Mouse (Mus musculus): ENCODE results near the gene Nufip2. TPM values are rescaled to one million over a fixed set of nuclear protein-coding genes. Genes with fewer than 3 reads are reported as not detected.

Nufip2 gene
- polyA plus RNA-seq, 1 experiment from 2014 or later: 3.9 TPM

- no peak for ATAC-seq (replicated peaks)
- Histone ChIP-seq H3K4me3 (no peak overlapping the region), H3K9me3 (no peaks in the 10 kb centered on the region), H3K36me3 (no peaks in the 10 kb centered on the region), H3K27me3 (no peaks in the 10 kb centered on the region), H3K4me2 (replicated peaks) (no peak overlapping the region), H3K9ac (replicated peaks) (no peak overlapping the region), H3K4me1 (no peaks in the 10 kb centered on the region), H3K27ac (replicated peaks) (no peak overlapping the region)
- WGBS: 71% methylated on average over 4 of the region's 4 CpGs
These were observed 12.4 kb upstream of the Nufip2 start for GRCm38 (mm10) chr11:77673428-77673991.

DNA sequence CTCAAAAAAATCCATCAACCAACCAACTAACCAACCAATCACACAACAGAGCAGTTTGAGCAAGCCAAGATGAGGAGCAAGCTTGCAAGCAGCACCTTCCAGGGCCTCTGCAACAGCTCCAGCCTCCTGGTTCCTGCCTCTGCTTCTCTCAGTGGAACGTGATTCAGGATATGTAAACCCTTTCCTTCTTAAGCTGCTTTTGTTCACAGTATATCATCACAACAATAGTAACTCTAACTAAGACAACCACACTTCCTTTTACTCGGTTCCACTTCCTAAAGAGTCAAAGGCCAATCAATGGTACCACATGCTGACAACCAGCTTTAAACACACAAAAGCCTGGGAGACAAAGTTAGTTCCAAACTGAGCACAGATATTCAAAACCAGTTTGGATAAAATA lies 5.9 kb upstream of the Nufip2 start:
- Histone ChIP-seq H3K9me3 (no peaks in the 10 kb centered on the region), H3K4me2 (replicated peaks) (no peak overlapping the region), H3K36me3 (no peaks in the 10 kb centered on the region), H3K27ac (replicated peaks) (no peak overlapping the region), H3K27me3 (no peaks in the 10 kb centered on the region), H3K9ac (replicated peaks) (no peak overlapping the region), H3K4me1 (peaks cover 5% of the 10 kb centered on the region), H3K4me3 (no peak overlapping the region)
- WGBS: 5% methylated on average over 2 of the region's 2 CpGs
- no peak for ATAC-seq (replicated peaks)

- peak overlapping the region; percentile 97 for H3K27ac ChIP-seq (replicated peaks)
- no peak overlapping the region for H3K4me3 ChIP-seq
- 50% methylated on average over 2 of the region's 2 CpGs for WGBS
- ATAC-seq (replicated peaks): no peak
- no peaks in the 10 kb centered on the region for H3K9me3 ChIP-seq
- H3K9ac ChIP-seq (replicated peaks): no peak overlapping the region
- H3K27me3 ChIP-seq: no peaks in the 10 kb centered on the region
- H3K4me1 ChIP-seq: peaks cover 21% of the 10 kb centered on the region
- H3K36me3 ChIP-seq: no peaks in the 10 kb centered on the region
- H3K4me2 ChIP-seq (replicated peaks): no peak overlapping the region; the same call in 1 of the 2 replicates
These were observed 1.1 kb upstream of the Nufip2 start for GRCm38 (mm10) chr11:77684896-77685295.

- H3K4me1 ChIP-seq: peaks cover 21% of the 10 kb centered on the region
- H3K27me3 ChIP-seq: no peaks in the 10 kb centered on the region
- WGBS: under 1% methylated on average over 24 of the region's 30 CpGs
- peak overlapping the region; percentile 86 for H3K9ac ChIP-seq (replicated peaks)
- peak overlapping the region; percentile 97 for H3K27ac ChIP-seq (replicated peaks)
- ATAC-seq (replicated peaks): peak; percentile 55
- H3K4me2 ChIP-seq (replicated peaks): peak overlapping the region; percentile 50
- peak overlapping the region; percentile 87 for H3K4me3 ChIP-seq
- H3K36me3 ChIP-seq: peaks cover under 1% of the 10 kb centered on the region; the same call in 1 of the 2 replicates
- no peaks in the 10 kb centered on the region for H3K9me3 ChIP-seq
These were observed 438 bp downstream of the Nufip2 start for GRCm38 (mm10) chr11:77686346-77686840.

- H3K9ac ChIP-seq (replicated peaks): peak overlapping the region; percentile 86
- no peaks in the 10 kb centered on the region for H3K9me3 ChIP-seq
- H3K4me2 ChIP-seq (replicated peaks): peak overlapping the region; percentile 50
- no peaks in the 10 kb centered on the region for H3K27me3 ChIP-seq
- peaks cover 21% of the 10 kb centered on the region for H3K4me1 ChIP-seq
- ATAC-seq (replicated peaks): peak; percentile 18; the same call in 1 of the 2 replicates
- WGBS: 1% methylated on average over 64 of the region's 76 CpGs
- H3K4me3 ChIP-seq: peak overlapping the region; percentile 87
- H3K27ac ChIP-seq (replicated peaks): peak overlapping the region; percentile 97
- peaks cover 6% of the 10 kb centered on the region for H3K36me3 ChIP-seq
These were observed 1.0 kb downstream of the Nufip2 start for GRCm38 (mm10) chr11:77686841-77687540.

GRCm38 (mm10) chr11:77687541-77688131 lies 1.7 kb downstream of the Nufip2 start:
- Histone ChIP-seq H3K4me1 (peaks cover 26% of the 10 kb centered on the region), H3K27me3 (no peaks in the 10 kb centered on the region), H3K27ac (replicated peaks) (peak overlapping the region; percentile 97), H3K9ac (replicated peaks) (peak overlapping the region; percentile 86), H3K4me3 (peak overlapping the region; percentile 87), H3K36me3 (peaks cover 12% of the 10 kb centered on the region), H3K9me3 (no peaks in the 10 kb centered on the region), H3K4me2 (replicated peaks) (peak overlapping the region; percentile 50)
- WGBS: under 1% methylated on average over 40 of the region's 40 CpGs
- no peak for ATAC-seq (replicated peaks)

- Histone ChIP-seq H3K9me3 (no peaks in the 10 kb centered on the region), H3K9ac (replicated peaks) (no peak overlapping the region), H3K36me3 (peaks cover 44% of the 10 kb centered on the region), H3K27ac (replicated peaks) (no peak overlapping the region), H3K27me3 (no peaks in the 10 kb centered on the region), H3K4me3 (no peak overlapping the region), H3K4me1 (peaks cover 37% of the 10 kb centered on the region), H3K4me2 (replicated peaks) (no peak overlapping the region)
- 94% methylated on average over 3 of the region's 3 CpGs for WGBS
- no peak for ATAC-seq (replicated peaks)
These were observed 7.1 kb downstream of the Nufip2 start for GRCm38 (mm10) chr11:77693026-77693425.

DNA sequence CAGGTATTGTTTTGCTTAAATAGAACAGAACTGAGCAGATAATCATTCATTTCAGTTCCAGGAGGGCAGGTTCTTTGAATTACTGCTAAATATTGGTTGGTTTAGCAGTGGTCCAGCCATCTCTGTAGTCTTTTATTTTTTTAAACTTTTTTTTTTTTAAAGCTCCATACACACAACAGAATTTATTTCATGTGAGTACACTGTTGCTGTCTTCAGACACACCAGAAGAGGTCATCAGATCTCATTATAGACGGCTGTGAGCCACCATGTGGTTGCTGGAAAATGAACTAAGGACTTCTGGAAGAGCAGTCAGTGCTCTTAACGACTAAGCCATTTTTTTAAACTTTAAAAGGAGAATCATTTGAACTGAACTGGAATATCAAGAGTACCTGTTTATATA lies 11.3 kb downstream of the Nufip2 start:
- no peak for ATAC-seq (replicated peaks)
- Histone ChIP-seq H3K9me3 (no peaks in the 10 kb centered on the region), H3K36me3 (peaks cover 47% of the 10 kb centered on the region), H3K4me2 (replicated peaks) (no peak overlapping the region), H3K27me3 (no peaks in the 10 kb centered on the region), H3K4me1 (peaks cover 23% of the 10 kb centered on the region), H3K9ac (replicated peaks) (no peak overlapping the region), H3K27ac (replicated peaks) (no peak overlapping the region), H3K4me3 (no peak overlapping the region)
- WGBS: 67% methylated on average over 2 of the region's 2 CpGs

DNA sequence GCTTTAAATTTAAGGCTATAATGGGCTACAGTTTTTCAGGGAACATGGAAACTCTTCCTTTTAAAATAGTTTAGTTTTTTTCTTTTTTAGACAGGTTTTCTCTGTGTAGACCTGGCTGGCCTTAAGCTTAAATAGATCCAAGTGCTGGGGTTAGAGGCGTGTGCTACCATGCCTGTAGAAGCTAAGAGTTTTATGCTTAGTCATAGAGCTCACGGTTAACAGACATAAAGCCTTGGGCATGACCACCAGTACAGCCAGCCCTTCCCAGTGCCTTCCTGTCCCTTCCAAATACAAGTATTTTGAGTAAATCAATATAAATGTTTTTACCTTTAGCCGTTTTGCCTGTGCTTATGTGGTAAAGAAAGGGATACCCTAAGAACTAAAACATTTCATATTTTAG lies 20.0 kb downstream of the Nufip2 start:
- H3K4me2 ChIP-seq (replicated peaks): no peak overlapping the region
- H3K36me3 ChIP-seq: peaks cover 25% of the 10 kb centered on the region
- no peaks in the 10 kb centered on the region for H3K9me3 ChIP-seq
- ATAC-seq (replicated peaks): no peak
- no peaks in the 10 kb centered on the region for H3K4me1 ChIP-seq
- no peak overlapping the region for H3K9ac ChIP-seq (replicated peaks)
- 95% methylated on average over 3 of the region's 3 CpGs for WGBS
- no peak overlapping the region for H3K27ac ChIP-seq (replicated peaks)
- no peaks in the 10 kb centered on the region for H3K27me3 ChIP-seq
- no peak overlapping the region for H3K4me3 ChIP-seq

DNA sequence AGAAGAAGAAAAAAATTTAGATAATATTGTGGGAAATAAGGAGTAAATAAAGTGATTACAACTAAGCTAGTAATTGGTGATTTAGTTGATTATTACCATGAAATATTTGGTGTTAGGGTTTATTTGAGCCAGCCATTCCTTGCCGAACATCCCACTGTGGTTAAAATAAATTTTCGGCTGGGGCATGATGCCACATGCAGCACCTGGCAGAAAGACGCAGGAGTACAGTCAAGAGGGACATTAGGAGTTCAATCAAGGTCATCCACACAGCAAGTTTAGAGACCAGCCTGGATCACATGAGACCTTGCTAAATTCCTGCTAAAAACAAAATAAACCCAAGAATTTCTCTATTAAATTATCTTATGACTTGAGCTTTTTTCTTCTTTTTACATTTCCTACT lies 23.1 kb downstream of the Nufip2 start:
- no peak overlapping the region for H3K27ac ChIP-seq (replicated peaks)
- 82% methylated on average over 3 of the region's 3 CpGs for WGBS
- H3K4me2 ChIP-seq (replicated peaks): no peak overlapping the region
- ATAC-seq (replicated peaks): no peak
- no peaks in the 10 kb centered on the region for H3K4me1 ChIP-seq
- H3K9me3 ChIP-seq: no peaks in the 10 kb centered on the region
- no peak overlapping the region for H3K9ac ChIP-seq (replicated peaks)
- peaks cover 25% of the 10 kb centered on the region for H3K36me3 ChIP-seq
- no peak overlapping the region for H3K4me3 ChIP-seq
- H3K27me3 ChIP-seq: no peaks in the 10 kb centered on the region

DNA sequence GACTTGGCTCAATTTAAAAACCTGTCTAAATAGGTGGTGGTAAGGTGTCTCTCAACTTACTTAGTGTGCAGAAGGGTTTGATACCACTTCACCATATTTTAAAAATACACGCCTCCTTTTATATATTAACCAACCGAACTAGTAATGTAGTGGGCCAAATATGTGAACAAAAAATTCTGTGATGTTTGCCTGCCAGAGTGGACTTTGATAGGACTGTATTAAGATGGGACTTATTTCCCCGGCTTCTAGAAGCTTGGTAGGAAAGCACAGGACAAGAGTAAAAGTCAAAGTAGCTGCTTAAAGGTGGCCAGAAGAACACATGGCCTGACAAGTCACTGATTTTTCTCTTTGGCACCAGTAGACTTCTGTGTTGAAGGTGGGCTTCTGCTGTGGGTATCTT lies 27.8 kb downstream of the Nufip2 start:
- WGBS: 96% methylated on average over 3 of the region's 3 CpGs
- Histone ChIP-seq H3K9ac (replicated peaks) (no peak overlapping the region), H3K4me3 (no peak overlapping the region), H3K4me1 (no peaks in the 10 kb centered on the region), H3K4me2 (replicated peaks) (no peak overlapping the region), H3K9me3 (no peaks in the 10 kb centered on the region), H3K27me3 (no peaks in the 10 kb centered on the region), H3K36me3 (peaks cover 2% of the 10 kb centered on the region; the same call in 1 of the 2 replicates), H3K27ac (replicated peaks) (no peak overlapping the region)
- ATAC-seq (replicated peaks): no peak

DNA sequence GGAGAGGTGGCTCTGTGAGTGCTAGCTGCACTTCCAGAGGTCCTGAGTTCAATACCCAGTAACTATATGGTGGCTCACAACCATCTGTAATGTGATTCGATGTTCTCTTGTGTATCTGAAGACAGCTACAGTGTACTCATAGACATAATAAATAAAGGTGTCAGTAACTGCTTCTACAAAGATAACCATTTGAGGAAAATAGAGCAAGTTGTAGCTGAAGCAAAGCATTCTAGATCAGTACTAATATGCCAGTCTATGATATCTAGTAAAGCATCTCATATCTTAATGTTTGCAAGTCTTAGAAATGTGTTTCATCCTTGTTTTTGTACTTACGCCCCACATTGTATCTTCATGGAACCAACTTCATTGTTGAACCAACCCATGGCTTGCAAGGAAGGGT lies 33.1 kb downstream of the Nufip2 start:
- no peak for ATAC-seq (replicated peaks)
- 97% methylated on average over 2 of the region's 2 CpGs for WGBS
- no peaks in the 10 kb centered on the region for H3K4me1 ChIP-seq
- H3K27ac ChIP-seq (replicated peaks): no peak overlapping the region
- no peaks in the 10 kb centered on the region for H3K36me3 ChIP-seq
- no peaks in the 10 kb centered on the region for H3K27me3 ChIP-seq
- H3K9ac ChIP-seq (replicated peaks): no peak overlapping the region
- no peak overlapping the region for H3K4me3 ChIP-seq
- no peak overlapping the region for H3K4me2 ChIP-seq (replicated peaks)
- no peaks in the 10 kb centered on the region for H3K9me3 ChIP-seq
